Mouse (Mus musculus) spleen, adult 18-20 months (tissue): ENCODE measurements around the gene Ftl1.
A peak's percentile ranks its signal among the peaks of the same experiment; 100 is the strongest.
"Not testable (repeated sequence)": the region's sequence is repeated elsewhere in the genome, so short reads cannot be mapped to it uniquely, and the experiment has no call there.

Experiments
- DNase-seq, 2 experiments: peaks; one replicate each; pipeline ENCODE4 v3.0.0; 2022; ENCODE audit warnings: mixed read lengths in 2 of 2

Gene Ftl1

DNA sequence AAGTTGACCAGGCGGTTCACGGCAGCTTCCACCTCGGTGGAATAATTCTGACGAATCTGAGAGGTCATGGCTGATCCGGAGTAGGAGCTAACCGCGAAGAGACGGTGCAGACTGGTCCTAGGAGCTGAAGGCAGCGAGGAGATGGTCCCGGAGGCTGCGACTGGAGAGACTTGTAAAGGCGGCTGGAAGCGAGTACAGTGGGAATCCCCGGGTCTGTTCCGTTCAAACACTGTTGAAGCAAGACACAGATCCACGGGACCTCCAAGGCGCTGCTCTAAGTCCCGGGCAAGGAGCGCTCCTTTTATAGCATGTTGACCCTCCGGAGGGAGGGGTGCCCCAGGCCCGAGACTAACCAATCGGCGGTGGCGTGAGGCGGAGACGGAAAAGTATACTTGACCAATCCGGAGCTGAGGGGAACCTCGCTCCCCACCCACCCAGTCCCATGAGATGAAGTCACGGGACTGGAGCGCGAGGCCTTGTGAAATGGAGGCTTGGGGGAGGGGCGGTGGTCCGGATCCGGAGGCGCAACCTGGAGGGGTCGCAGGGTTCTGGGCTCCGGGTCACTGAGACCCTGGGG lies at the start of gene Ftl1:
Gene Ftl1, minus strand, starts transcription at position 321 of the 577 bp plus-strand sequence.
- peak; percentile 87 to 94 for DNase-seq

DNA sequence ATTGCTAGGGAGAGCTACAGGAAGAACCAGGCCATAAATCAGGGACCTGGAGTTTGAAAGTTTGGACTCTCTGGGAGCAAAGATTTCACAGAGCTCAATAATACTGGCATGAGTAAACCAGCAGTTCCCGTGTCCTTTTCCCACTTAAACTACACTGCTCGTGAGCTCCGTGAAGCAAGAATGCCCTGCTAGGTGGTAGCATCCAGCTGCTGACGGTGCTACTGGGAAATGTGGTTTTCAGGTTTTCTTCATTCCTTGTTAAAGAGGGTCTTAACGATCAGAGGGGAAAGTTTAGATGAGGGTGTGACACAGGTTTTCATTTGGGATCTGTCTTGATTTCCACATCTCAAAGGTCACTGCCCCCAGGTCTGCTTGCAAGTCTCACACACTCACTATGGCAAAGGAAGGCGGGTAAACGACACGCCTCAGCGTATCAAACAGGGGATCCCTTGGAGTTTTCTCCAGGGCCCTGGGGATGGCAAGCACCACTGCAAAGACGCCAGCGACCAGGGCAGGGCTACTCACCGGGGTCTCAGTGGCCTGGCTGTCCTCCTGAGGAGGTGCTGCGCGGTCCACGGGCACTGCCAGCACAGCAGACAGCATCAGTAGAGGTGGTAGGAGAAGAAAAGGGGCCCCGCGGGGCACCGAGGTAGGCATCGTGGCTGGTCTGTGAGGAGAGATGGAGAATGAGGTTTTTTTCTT lies 49.6 kb upstream of the Ftl1 start:
- DNase-seq, result no peak

DNA sequence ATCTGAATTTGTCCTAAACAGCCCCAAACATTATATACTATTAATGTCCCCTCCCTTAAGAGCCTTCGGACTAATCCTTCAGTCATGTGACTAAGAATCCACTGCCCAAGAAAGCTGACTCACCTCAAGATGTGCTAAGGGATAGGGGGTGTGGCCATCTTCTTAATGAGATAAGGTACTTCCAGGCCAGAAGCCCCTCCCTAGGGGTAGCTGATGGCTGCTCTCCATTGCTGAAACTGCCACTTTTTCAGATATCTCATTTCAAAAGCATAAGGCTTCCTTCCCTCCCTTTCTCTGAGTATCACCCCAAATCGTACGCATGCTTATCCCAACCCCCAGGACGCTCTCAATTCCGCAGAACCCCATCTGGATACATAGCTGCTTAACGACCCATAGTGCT lies 48.9 kb upstream of the Ftl1 start:
- no peak for DNase-seq

DNA sequence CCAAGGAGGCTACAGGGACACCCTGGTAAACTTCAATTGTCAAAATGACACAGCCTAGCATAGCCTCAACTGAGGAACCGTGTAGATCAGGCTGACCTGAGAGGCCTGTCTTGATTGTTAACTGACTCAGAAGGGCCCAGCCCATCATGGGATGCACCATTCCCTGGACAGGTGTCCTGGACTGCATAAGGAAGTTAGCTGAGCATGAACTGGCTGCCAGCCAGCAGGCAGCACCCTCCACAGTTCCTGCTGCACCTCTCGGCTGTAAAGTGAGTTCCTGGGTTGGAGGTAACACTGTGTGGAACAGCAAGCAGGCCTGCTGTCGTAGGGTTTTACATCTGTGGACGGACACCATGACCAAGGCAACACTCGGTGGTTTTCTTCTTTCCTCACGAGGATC lies 47.9 kb upstream of the Ftl1 start:
- DNase-seq, result no peak

DNA sequence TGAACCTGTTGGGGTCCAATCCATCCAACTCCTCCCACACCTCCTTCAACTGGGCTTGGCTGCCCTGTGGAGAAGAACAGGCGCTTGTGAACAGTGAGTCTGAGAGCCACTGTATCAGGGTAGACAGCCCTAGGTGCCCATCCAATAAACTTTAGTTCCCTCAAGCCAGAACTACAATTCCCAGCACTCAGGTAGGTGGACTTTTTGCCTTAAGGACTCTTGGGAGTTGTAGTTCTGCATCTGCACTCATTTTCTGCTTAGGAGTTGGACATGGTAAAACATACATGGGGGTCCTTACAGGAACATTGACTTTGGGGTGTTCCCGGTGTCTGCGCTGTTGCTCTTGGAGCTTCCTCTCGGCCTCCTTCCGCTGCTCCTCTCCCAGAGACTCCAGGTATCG lies 38.7 kb upstream of the Ftl1 start:
- DNase-seq, result no peak

DNA sequence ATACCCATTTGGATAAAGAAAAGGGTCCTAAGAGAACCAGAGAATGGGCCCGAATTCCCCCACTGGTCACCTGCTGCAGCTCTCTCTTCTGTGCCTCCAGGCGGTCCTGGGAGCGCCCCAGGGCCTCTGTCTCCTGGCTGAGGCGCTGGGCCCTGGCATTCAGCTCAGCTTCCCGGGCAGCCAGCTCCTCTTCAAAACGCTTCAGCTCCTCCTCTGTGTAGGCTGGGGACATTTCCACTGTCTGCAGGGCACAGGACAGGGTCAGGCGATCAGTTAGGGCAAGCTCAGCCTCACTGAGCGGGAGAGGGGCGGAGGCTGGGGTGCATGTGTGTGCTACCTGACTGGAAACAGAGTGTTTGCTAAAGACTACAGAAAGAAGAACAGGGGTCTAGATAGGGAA lies 34.9 kb upstream of the Ftl1 start:
- no peak for DNase-seq

DNA sequence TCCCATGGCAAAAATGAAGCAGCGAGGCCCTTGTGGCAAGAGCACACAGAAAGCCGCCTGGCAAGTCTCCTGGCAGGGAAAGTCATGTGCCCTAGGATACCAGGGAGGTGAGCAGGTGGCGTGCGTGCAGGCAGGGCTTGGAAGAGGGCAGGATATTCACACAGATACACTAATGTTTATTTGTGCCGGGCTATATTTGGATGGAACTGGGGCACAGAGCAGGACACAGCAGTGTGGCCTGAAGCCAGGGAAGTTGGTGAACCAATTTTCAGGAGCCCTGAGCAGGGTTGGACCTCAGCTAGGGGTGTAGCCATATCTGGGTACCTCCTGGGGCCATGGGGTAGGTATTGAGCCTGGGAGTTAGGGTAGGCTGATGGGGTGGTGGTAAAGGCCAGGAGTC lies 33.3 kb upstream of the Ftl1 start:
- no peak for DNase-seq

DNA sequence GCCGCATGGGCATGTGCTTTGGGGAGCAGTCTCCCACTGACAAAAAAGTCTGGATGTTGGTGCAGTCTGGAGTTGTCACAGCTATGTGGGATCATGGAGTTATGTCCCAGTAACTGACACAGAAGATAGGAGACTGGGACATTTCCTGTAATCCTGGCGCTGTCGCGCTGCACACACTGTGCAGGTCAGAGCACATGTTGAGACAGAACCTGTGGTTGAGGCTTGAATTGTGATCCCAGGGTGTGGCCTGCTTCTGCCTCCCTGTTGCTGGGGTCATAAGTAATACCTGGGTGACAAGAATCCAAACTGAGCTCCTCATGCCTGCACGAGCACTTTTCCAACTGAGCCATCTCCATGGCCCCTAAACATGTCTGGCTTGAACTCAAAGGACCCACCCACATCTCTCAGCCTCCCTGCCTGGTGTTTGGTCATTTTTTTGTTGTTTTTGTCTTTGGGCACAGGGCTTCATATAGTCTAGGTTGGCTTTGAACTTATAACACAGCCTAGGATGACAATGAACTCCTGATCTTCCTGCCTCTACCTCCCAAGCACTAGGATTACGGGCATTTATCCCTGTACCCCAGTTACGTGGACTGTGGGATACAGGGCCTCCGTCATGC lies 32.7 kb upstream of the Ftl1 start:
- DNase-seq, result no peak

DNA sequence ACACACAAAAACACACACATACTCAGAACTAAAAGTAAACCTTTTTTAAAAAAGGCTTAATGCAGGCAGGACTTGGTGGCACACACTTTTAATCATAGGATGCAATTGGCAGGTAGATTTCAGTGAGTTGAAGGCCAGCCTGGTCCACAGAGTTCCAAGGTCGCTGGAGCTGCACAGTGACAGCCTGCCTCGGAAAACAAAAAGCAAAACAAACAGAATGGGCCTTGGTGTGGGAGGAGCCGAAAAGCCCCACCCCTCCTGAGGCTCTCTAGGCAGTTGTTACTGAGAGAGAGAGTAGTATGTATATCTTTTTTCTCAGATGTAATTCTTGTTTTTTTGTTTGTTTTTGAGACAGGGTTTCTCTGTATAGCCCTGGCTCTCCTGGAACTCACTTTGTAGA lies 31.6 kb upstream of the Ftl1 start:
- DNase-seq, result no peak

DNA sequence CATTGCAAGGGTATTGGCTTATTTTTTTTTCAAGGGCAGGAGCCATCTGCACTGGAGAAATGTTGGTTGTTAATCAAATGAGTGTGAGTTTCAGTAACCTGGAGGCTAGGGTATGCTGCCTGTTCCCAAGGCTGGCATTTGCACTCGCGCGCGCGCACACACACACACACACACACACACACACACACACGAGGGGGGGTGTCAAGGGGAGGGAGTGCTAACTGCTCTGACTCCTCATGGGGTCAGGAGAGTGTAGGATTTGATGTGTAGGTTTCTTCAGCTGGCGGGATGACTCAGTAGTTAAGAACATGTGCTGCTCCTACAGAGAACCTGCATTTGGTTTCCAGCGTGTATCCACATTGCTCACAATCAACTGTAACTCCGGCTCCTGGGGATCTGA lies 31.1 kb upstream of the Ftl1 start:
- no peak for DNase-seq

DNA sequence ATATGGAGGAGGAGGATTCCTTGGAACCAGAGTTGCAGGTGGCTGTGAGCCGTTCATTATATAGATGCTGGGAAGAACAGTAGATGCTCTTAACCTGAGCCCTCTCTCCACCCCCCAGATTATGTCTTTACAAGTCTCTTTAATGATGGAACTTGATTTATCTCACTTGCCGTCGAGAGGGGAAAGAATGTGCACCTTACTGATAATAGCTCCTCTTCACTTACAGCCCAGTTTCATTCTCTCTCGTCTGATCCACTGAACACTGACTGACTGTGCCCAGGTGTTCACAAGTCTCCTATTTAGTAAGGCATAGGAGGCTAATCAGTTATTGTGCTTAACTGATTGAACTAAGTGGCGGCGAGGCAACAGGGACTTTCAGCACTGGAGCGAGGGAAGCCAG lies 29.9 kb upstream of the Ftl1 start:
- DNase-seq, result no peak

DNA sequence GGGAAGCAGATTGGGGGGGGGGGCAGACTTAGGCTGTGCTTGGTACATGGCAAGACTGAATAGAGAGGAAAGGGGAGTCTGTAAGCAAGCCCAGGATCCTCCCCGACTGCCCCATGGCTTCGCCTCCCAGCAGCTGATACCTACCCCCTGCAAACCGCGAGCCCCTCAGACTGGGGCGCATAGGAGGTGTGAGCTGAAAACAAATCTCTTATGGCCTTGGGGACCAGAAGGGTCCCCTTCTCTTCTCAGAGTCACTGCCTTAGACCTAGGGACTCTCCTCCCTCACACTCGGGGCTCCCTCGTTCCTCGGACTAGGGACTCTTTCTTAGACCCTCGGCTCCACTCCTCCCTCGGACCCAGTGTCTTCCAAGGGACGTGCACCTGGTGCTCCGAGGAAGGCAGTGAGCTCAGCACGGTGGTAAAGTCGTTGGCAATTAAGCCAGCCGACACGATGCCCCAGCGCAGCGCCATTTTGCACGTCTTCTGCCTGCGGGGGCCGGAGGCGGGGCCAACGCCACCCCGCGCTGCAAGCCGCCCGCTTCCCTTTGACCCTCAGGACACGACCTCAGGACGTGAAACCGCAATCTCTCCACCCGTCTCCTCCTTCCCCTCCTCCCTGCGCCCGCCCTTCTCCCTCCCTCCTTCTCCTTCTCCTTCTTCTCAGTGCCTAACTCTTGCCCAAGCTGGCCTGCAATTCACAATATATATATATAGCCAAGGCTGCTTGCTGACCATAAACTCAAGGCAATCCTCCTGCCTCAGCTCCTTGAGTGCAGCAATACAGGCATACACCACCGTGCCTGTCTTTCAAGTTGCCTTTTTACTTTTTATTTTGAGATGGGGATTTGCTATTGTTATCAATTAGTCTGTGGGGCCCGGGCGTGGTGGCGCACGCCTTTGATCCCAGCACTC lies 28.9 kb upstream of the Ftl1 start, which contains the start of gene Dhdh:
Gene Dhdh, minus strand, starts transcription at position 513 of the 912 bp plus-strand sequence.
- peak; percentile 47 to 58 for DNase-seq

DNA sequence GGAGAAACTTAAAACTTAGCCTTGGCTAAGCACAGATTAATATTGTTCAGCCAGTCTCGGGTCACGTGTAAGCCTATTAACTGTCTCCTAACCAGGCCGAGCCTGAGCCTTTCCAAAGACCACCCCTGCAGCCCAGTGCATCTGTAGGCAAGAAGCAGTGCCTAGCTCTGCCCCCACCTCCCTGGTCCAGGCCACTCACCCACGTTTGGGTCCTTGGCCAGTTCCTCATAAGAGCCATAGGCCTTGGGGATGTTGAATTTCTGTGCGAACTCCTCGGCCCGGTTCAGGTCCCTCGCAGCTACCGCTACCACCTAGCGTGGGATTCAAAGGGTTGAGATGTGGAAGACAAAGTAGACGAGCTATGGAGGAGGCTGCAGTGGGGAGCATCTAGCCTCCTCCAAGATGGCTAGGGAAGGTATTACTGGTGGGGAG lies 28.2 kb upstream of the Ftl1 start:
- no peak for DNase-seq

DNA sequence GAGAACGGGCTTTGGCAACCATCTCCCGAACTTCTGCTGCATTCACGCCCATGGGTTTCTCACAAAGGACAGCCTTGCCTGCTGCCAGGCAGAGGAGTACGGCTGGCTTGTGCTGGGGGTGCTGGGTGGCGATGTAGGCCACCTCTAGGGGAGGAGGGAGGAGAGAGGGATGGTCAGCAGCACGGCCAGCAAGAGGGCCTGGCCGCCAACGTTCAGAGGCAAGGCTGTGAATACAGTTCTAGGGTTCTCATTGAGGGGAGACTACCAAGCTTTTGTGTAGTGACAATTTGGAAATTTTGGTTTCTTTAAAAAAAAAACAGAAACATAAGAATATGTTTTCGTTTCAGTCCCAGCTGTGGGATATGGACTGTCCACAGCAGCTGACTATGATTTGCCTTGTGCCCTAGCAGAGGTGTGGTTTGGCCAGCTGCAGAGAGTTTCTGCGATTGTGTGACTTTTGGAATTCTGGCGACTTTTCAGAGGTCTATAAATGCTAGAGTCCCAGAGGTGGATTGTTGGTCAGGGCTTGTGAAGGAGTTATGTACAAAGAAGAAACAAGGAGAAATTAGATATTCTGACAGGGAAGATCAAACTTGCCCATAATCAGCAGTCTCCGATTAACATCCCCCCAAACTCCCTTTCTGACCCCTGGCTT lies 27.2 kb upstream of the Ftl1 start, which contains the start of gene Gm45808:
Gene Gm45808, minus strand, starts transcription at position 51 of the 655 bp plus-strand sequence.
- DNase-seq, result no peak

DNA sequence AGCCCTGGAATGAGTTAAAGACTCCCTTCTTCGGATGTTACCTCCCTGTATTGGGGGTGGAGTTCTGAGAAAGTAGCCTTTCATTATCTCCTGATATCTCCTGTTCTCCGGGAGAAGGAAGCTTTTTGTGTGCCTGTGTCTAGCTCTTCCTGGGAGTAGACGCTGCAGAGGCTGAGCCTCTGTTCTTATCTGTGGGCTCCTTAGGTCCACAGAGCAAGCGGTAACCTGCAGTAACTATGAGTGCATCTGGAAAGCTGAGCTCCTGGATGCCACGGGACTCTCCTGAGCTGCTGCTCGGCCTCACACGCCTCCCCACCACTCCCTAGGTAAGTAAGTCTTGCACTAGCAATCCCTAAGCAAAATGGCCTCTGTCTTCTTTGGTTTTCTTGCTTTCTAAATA lies 26.5 kb upstream of the Ftl1 start:
- DNase-seq, result no peak

DNA sequence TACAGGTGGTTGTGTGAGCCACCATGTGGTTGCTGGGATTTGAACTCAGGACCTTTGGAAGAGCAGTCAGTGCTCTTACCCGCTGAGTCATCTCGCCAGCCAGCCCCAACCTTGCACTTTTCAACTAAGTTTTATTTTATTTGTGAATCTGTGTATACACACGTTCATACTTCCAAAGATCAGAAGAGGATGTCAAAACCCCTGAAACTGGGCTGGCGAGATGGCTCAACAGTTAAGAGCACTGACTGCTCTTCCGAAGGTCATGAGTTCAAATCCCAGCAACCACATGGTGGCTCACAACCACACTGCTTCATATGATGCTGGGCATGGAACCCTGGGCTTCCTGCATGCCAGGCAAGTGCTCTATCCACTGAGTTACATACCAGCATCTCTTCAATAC lies 25.3 kb upstream of the Ftl1 start:
- not testable (repeated sequence) for DNase-seq

DNA sequence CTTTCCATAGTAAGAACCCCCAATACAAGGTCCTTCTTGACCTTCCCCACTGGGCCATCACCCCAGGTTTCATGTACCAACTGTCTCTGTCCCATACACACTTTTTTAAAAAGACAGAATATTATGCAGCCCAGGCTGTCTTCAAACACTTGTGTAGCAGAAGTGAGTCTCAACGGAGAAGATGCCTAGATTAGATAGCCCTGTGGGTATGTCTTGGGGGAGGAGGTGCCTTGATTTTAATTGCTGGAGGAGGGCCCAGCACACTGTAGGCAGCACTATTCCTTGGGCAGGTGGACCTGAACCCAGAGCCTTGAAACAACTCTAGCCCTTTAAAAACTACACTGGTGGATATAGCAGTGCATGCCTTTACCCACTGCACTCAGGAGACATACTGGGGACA lies 22.5 kb upstream of the Ftl1 start:
- DNase-seq, result no peak

DNA sequence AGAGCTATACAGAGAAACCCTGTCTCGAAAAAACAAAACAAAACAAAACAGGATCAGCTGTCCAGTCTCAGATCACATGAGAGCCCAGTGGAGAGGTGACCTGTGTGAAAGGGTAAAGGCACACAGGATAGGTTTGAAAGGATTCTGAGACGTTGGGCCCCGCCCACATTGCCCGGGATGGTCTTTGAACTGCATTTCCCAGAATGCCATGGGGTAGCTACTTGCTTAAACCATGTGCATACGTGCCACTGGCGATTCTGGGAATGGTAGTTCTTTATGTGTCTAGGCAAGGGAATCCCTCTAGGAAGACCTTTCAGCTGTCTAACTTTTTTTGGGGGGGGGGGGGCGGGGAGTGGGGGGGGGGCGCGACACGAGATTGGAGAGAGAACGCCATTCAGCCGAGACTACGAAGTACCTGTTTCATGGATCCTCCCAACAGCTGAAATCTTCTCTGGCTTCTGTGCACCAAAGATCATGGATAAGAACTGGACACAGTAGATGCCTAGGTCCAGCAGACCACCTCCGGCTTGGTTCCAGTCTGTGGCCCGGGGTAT lies 21.8 kb upstream of the Ftl1 start, which contains the start of gene Tulp2:
Gene Tulp2, plus strand, starts transcription at position 504 of the 554 bp plus-strand sequence.
- peak; percentile 22 to 59 for DNase-seq

DNA sequence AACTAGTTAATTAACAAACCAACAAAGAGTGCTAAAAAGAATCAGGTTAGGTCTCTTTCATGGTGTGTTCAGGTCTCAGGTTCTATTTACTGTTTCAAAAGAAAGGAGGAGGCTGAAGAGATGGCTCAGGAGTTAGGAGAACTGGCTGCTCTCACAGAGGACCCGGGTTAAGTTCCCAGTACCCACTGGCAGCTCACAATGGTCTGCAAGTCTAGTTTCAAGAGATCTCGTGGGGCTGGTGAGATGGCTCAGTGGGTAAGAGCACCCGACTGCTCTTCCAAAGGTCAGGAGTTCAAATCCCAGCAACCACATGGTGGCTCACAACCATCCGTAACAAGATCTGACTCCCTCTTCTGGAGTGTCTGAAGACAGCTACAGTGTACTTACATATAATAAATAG lies 20.6 kb upstream of the Ftl1 start:
- DNase-seq, result not testable (repeated sequence)

DNA sequence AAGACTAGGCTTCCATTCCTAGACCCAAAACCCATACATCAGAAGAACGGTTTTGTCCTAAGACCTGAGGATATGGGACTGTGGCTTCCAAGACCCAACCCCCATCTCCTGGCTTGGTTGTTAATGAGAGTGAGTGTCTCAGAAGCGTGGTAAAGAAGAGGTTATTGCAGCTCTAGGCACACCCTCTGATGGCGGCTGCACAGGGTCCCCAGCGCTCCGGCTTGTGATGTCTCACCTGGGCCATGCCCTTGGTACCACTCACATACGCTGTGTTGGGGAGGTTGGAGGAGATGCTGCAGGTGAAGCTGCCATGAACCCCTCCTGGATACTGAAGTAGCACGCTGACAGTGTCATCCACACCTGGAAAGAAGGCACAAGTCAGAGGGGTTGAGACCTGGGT lies 19.1 kb upstream of the Ftl1 start:
- no peak for DNase-seq

DNA sequence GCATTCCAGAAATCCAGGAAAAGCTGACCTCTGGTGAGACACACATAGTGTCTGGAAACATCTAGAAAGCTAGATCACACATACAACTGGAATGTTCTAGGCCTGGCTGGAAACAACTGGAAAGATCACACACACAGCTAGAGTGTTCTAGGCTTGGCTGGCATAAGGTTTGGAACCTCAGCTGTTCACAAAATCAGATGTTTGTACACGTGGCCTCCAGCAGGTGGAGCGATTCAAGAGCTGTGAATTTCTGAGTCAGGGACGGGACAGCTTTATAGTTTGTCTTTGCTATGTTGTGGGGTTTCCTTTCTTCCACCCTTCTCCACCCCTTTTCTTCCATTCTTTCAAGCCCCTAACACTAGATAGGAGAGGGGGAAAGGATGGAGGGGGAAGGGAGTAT lies 17.3 kb upstream of the Ftl1 start:
- peak in 1 of 2 experiments; percentile 62 for DNase-seq

DNA sequence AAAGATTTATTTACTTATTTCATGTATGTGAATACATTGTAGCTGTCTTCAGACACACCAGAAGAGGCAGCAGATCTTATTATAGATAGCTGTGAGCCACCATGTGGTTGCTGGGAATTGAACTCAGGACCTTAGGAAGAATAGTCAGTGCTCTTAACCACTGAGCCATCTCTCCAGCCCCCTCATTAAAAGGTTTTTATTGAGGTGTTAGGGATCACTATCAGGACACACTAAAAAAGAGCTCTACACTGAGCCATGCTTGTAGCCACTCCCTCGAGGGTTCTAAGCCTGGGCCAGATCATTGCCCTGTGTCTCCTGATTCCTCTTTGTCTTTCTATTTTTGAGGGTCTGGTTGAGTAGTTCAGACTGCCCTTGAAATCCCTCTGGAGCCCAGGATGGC lies 16.8 kb upstream of the Ftl1 start:
- DNase-seq, result no peak
